Mouse (Mus musculus) CH12.LX (cell line): ENCODE measurements around the gene Ifrd2. TPM values are rescaled to one million over a fixed set of nuclear protein-coding genes. Genes with fewer than 3 reads are reported as not detected.
A peak's percentile ranks its signal among the peaks of the same experiment; 100 is the strongest.
"Not testable (repeated sequence)": the region's sequence is repeated elsewhere in the genome, so short reads cannot be mapped to it uniquely, and the experiment has no call there.

Source experiments
- DNase-seq: peaks from one replicate; pipeline ENCODE4 v3.0.0-alpha.2; 2013; ENCODE audit errors: extremely low read depth
- H3K27ac ChIP-seq: 2 replicates; pipeline ENCODE4 v1.5.1; 2012; ENCODE audit warnings: low read depth, mild to moderate bottlenecking, control low read depth, moderate library complexity; ENCODE audit not compliant: insufficient read depth
- H3K27me3 ChIP-seq: replicated peaks from 2 replicates; pipeline ENCODE3; 2012; ENCODE audit warnings: inconsistent platforms
- H3K36me3 ChIP-seq, 2 experiments: replicated peaks in 1 of 2; 2 replicates each; pipeline versions ENCODE3 to v1.6.1; 2012; ENCODE audit warnings: inconsistent platforms in 1 of 2, low read length in 1 of 2, mild to moderate bottlenecking in 1 of 2, mixed read lengths in 1 of 2, moderate library complexity in 1 of 2; ENCODE audit not compliant: control insufficient read depth in 1 of 2, insufficient read depth in 1 of 2
- H3K4me1 ChIP-seq, 2 experiments: 2 replicates each; pipeline ENCODE4 v1.6.1; 2012; ENCODE audit warnings: inconsistent platforms in 1 of 2, moderate library complexity in 1 of 2; ENCODE audit not compliant: insufficient read depth in 2 of 2, control insufficient read depth in 1 of 2
- H3K4me2 ChIP-seq: 2 replicates; pipeline ENCODE4 v1.6.1; 2012; ENCODE audit warnings: low read depth, mild to moderate bottlenecking, control low read depth; ENCODE audit not compliant: poor library complexity, insufficient read depth, severe bottlenecking
- H3K4me3 ChIP-seq, 3 experiments: fragments of 150-350 bp in 1 of 3; sonication (generic) in 1 of 3; replicated peaks in 1 of 3; 2 replicates each; pipeline versions ENCODE3 to v1.5.1; 2011 to 2012; ENCODE audit warnings: low read depth in 2 of 3, low read length in 2 of 3, mild to moderate bottlenecking in 2 of 3, moderate library complexity in 2 of 3, control low read depth in 1 of 3, improper control_type of control experiment in 1 of 3, inconsistent platforms in 1 of 3, mixed read lengths in 1 of 3; ENCODE audit not compliant: poor library complexity in 1 of 3
- H3K79me2 ChIP-seq: replicated peaks from 2 replicates; pipeline ENCODE4 v1.6.1; 2012; ENCODE audit warnings: mild to moderate bottlenecking, moderate library complexity; ENCODE audit not compliant: control insufficient read depth, poor library complexity, insufficient read depth, severe bottlenecking; ENCODE audit errors: extremely low read depth
- H3K9ac ChIP-seq: 2 replicates; pipeline ENCODE4 v1.6.1; 2012; ENCODE audit warnings: low read depth, mild to moderate bottlenecking, control low read depth, moderate library complexity; ENCODE audit not compliant: insufficient read depth
- H3K9me3 ChIP-seq: replicated peaks from 2 replicates; pipeline ENCODE3; 2012; ENCODE audit warnings: low read length, inconsistent platforms, mixed read lengths
- CHD1 ChIP-seq: IDR thresholded peaks from 2 replicates; pipeline ENCODE4 v1.6.1; 2012; ENCODE audit warnings: low read depth, low read length, improper control_type of control experiment, inconsistent platforms
- CHD2 ChIP-seq: IDR thresholded peaks from 2 replicates; pipeline ENCODE4 v1.6.1; 2011; ENCODE audit warnings: low read length, improper control_type of control experiment
- CTCF ChIP-seq, 2 experiments: IDR thresholded peaks in 1 of 2; conservative IDR thresholded peaks in 1 of 2; 2 replicates each; pipeline ENCODE4 v1.5.1; 2011 to 2012; ENCODE audit warnings: low read depth in 2 of 2, low read length in 2 of 2, improper control_type of control experiment in 1 of 2, inconsistent platforms in 1 of 2, mild to moderate bottlenecking in 1 of 2, moderate library complexity in 1 of 2
- EP300 ChIP-seq: IDR thresholded peaks from 2 replicates; pipeline ENCODE4 v1.6.1; 2011; ENCODE audit warnings: low read length, improper control_type of control experiment
- HCFC1 ChIP-seq: IDR thresholded peaks from 2 replicates; pipeline ENCODE4 v1.6.1; 2012; ENCODE audit warnings: low read depth, mild to moderate bottlenecking, inconsistent platforms, low read length, improper control_type of control experiment
- IRF4 ChIP-seq: IDR thresholded peaks from 2 replicates; pipeline ENCODE4 v1.6.1; 2014; ENCODE audit warnings: low read depth, mild to moderate bottlenecking, inconsistent platforms, low read length, improper control_type of control experiment
- MAX ChIP-seq: IDR thresholded peaks from 2 replicates; pipeline ENCODE4 v1.6.1; 2011; ENCODE audit warnings: low read length, improper control_type of control experiment
- MAZ ChIP-seq: IDR thresholded peaks from 2 replicates; pipeline ENCODE4 v1.6.1; 2012; ENCODE audit warnings: low read depth, mild to moderate bottlenecking, inconsistent platforms, low read length, improper control_type of control experiment, moderate library complexity
- PAX5 ChIP-seq: IDR thresholded peaks from 2 replicates; pipeline ENCODE4 v1.6.1; 2012; ENCODE audit warnings: low read length, inconsistent platforms, mixed read lengths
- POLR2AphosphoS2 ChIP-seq: IDR thresholded peaks from 2 replicates; pipeline ENCODE4 v1.6.1; 2011; ENCODE audit warnings: low read depth, low read length, improper control_type of control experiment
- RAD21 ChIP-seq: IDR thresholded peaks from 2 replicates; pipeline ENCODE4 v1.6.1; 2011; ENCODE audit warnings: low read depth, mild to moderate bottlenecking, low read length, improper control_type of control experiment, moderate library complexity
- RCOR1 ChIP-seq: conservative IDR thresholded peaks from 2 replicates; pipeline ENCODE4 v1.6.1; 2012; ENCODE audit warnings: low read depth, mild to moderate bottlenecking, inconsistent platforms, low read length, improper control_type of control experiment
- SMC3 ChIP-seq: IDR thresholded peaks from 2 replicates; pipeline ENCODE4 v1.6.1; 2011; ENCODE audit warnings: low read depth, low read length, improper control_type of control experiment
- ZKSCAN1 ChIP-seq: IDR thresholded peaks from 2 replicates; pipeline ENCODE4 v1.6.1; 2012; ENCODE audit warnings: low read depth, inconsistent platforms, low read length, improper control_type of control experiment, borderline replicate concordance
- dilution Hi-C: fragments of 300-500 bp; cut with MboI; formaldehyde crosslinking; loops from 2 replicates; pipeline ENCODE4 v1.14.3; 2020; ENCODE audit warnings: low sequenced_read_pairs; ENCODE audit not compliant: extremely low pct_unique_long_range_greater_than_20kb, extremely low pct_ligation_motif_present
- in situ Hi-C: fragments of 300-500 bp; cut with MboI; formaldehyde crosslinking; loops from 3 replicates; pipeline ENCODE4 v1.14.3; 2019; ENCODE audit warnings: low sequenced_read_pairs, low pct_ligation_motif_present, low pct_unique_long_range_greater_than_20kb, mixed read lengths
- polyA plus RNA-seq: library from polyadenylated mRNA; unstranded; fragments of >175 nt; gene quantifications from 2 replicates; pipeline ENCODE4 v1.2.1, GENCODE M21; 2012; ENCODE audit warnings: low read depth; ENCODE audit not compliant: insufficient read length
- total RNA-seq, 2 experiments: library from RNA; depleted of rRNA; stranded (reverse); fragments of 300-350 nt in 1 of 2; fragments of >200 nt in 1 of 2; gene quantifications; 2 replicates each; pipeline ENCODE4 v1.2.3; 2012 to 2014

Ifrd2 gene
- total and polyA plus RNA-seq, 3 experiments = 62.8 to 143 (median 91.3) TPM

DNA sequence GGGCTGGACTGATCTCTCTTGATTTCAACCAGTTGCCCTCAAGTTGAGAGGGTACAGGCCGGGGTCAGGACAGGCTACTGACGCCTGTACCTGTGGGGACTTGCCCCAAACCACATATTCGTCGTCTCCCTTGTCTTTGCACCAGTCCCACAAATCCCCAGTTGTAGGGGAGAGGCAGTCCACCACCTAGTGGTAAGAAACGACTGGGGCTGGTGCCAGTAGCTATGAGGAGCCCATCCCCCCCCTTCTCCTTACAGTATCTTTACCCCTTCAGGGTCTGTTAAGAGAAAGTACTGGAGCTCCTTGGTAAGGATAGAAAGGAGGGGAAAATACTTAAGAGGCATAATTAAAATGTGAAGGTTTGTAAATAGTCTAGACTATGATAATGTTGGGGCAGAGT lies 21.9 kb upstream of the Ifrd2 start:
- 0 out of 2 replicates have a peak, but pooled peaks have one; percentile 36 for TF ChIP-seq CHD2
- TF ChIP-seq SMC3 = 0 out of 2 replicates have a peak, but pooled peaks have one; percentile 15
- peak in 1 of 2 experiments; percentile 51; a peak in 2 of 4 replicates for TF ChIP-seq CTCF (conservative IDR thresholded peaks at IDR 0.05 in 1 of 2, IDR thresholded peaks at IDR 0.05 in 1 of 2; ENCODE audit: low read depth in 2 of 2, low read length in 2 of 2)
- peak; percentile 7 for TF ChIP-seq RAD21
- H3K27me3 ChIP-seq, dilution Hi-C loops, H3K9ac ChIP-seq, H3K79me2 ChIP-seq, in situ Hi-C loops, H3K4me3 ChIP-seq, H3K9me3 ChIP-seq, H3K4me2 ChIP-seq: not testable (repeated sequence)
- H3K4me1 ChIP-seq = peaks cover 23 to 58% of the 10 kb centered on the region in 2 experiments
- H3K27ac ChIP-seq = peak overlapping the region; percentile 21
- peaks cover 26 to 50% of the 10 kb centered on the region in 2 experiments for H3K36me3 ChIP-seq
- peak; percentile 55 for DNase-seq

- no peaks in the 10 kb centered on the region for H3K27me3 ChIP-seq
- H3K4me3 ChIP-seq = no peak overlapping the region
- no peaks in the 10 kb centered on the region for H3K9me3 ChIP-seq
- peaks cover 9% of the 10 kb centered on the region for H3K79me2 ChIP-seq
- H3K9ac ChIP-seq = no peak overlapping the region
- dilution Hi-C loops (no loop called here), in situ Hi-C loops (no loop called here)
- DNase-seq = peak; percentile 77
- TF ChIP-seq RCOR1 (0 out of 2 replicates have a peak, but pooled peaks have one; percentile 35), IRF4 (0 out of 2 replicates have a peak, but pooled peaks have one; percentile 32), HCFC1 (0 out of 2 replicates have a peak, but pooled peaks have one; percentile 15), CHD1 (no peak; the same call in 1 of the 2 replicates), CTCF (conservative IDR thresholded peaks at IDR 0.05 in 1 of 2, IDR thresholded peaks at IDR 0.05 in 1 of 2; ENCODE audit: low read depth in 2 of 2, low read length in 2 of 2) (peak; percentile 70 to 91), POLR2AphosphoS2 (no peak), MAX (no peak), MAZ (no peak), EP300 (no peak), SMC3 (peak; percentile 66), PAX5 (no peak), ZKSCAN1 (no peak), RAD21 (peak; percentile 41)
- peaks cover 29 to 50% of the 10 kb centered on the region in 2 experiments for H3K36me3 ChIP-seq
- H3K27ac ChIP-seq = no peak overlapping the region
- H3K4me1 ChIP-seq = peaks cover 23 to 65% of the 10 kb centered on the region in 2 experiments
- no peak overlapping the region for H3K4me2 ChIP-seq
These were observed 21.3 kb upstream of the Ifrd2 start for GRCm38 (mm10) chr9:107566041-107566709.
